8 mouse cellular contexts compared by ENCODE assay signal in genomic region chr6:114883261-114883740, GRCm38 (mm10).
DNase-seq lines count a peak whose midpoint lies in the region; ATAC-seq and TF ChIP-seq lines count a peak whose summit lies in the region.

No protein-coding gene starts in this region.

- peak overlapping the region; percentile 31 for H3K27ac ChIP-seq in thymus, adult 2 months (ENCODE audit: control insufficient read depth, insufficient read depth, low read length)
- H3K27ac ChIP-seq in embryonic facial prominence, embryonic 14.5 days (replicated peaks; ENCODE audit: low read depth, low read length) = peak overlapping the region; percentile 98
- H3K27ac ChIP-seq in heart, embryonic 11.5 days (ENCODE audit: low read depth, low read length) = peak overlapping the region; percentile 81
- peak overlapping the region; percentile 97 for H3K27ac ChIP-seq in limb, embryonic 12.5 days
- H3K27ac ChIP-seq in midbrain, embryonic 12.5 days (replicated peaks) = peak overlapping the region; percentile 93
- peak overlapping the region; percentile 64 for H3K27ac ChIP-seq in small intestine, adult 2 months (ENCODE audit: insufficient read depth, low read depth, low read length)

- no peak for TF ChIP-seq POLR2A in thymus, adult 2 months (IDR thresholded peaks at IDR 0.05; ENCODE audit: control insufficient read depth, extremely low read depth, insufficient read depth, low read length, poor library complexity)
- TF ChIP-seq POLR2A in small intestine, adult 2 months (IDR thresholded peaks at IDR 0.05; ENCODE audit: low read depth, low read length) = no peak

- H3K4me1 ChIP-seq in thymus, adult 2 months (replicated peaks; ENCODE audit: control insufficient read depth, insufficient read depth, low read length) = peaks cover 42% of the 10 kb centered on the region
- H3K4me1 ChIP-seq in embryonic facial prominence, embryonic 14.5 days (ENCODE audit: control insufficient read depth, insufficient read depth, low read length) = peaks cover 53% of the 10 kb centered on the region
- peaks cover 84% of the 10 kb centered on the region for H3K4me1 ChIP-seq in heart, embryonic 11.5 days (ENCODE audit: control insufficient read depth, insufficient read depth, low read length)
- H3K4me1 ChIP-seq in limb, embryonic 12.5 days (replicated peaks) = peaks cover 97% of the 10 kb centered on the region
- peaks cover 77% of the 10 kb centered on the region for H3K4me1 ChIP-seq in midbrain, embryonic 12.5 days
- peaks cover 38% of the 10 kb centered on the region for H3K4me1 ChIP-seq in small intestine, adult 2 months (ENCODE audit: control insufficient read depth, insufficient read depth, insufficient read length, low read length)

- H3K4me3 ChIP-seq in thymus, adult 2 months (ENCODE audit: control insufficient read depth, insufficient read depth, low read length) = no peak overlapping the region
- H3K4me3 ChIP-seq in embryonic facial prominence, embryonic 14.5 days (ENCODE audit: low read depth, low read length) = no peak overlapping the region; the same call in 1 of the 2 replicates
- H3K4me3 ChIP-seq in heart, embryonic 11.5 days (ENCODE audit: low read depth, low read length) = no peak overlapping the region
- no peak overlapping the region for H3K4me3 ChIP-seq in limb, embryonic 12.5 days (replicated peaks)
- H3K4me3 ChIP-seq in midbrain, embryonic 12.5 days = no peak overlapping the region
- H3K4me3 ChIP-seq in small intestine, adult 2 months (ENCODE audit: low read depth, low read length) = no peak overlapping the region

- H3K9ac ChIP-seq in embryonic facial prominence, embryonic 14.5 days (ENCODE audit: low read depth, low read length) = peak overlapping the region; percentile 53; the same call in 1 of the 2 replicates
- peak overlapping the region; percentile 64; the same call in 1 of the 2 replicates for H3K9ac ChIP-seq in heart, embryonic 11.5 days (ENCODE audit: low read depth, low read length)
- H3K9ac ChIP-seq in limb, embryonic 12.5 days (replicated peaks) = peak overlapping the region; percentile 50
- 0 out of 2 replicates have a peak overlapping the region, but pooled peaks have one; percentile 21 for H3K9ac ChIP-seq in midbrain, embryonic 12.5 days (replicated peaks)

- WGBS in thymus, adult 2 months = 71% methylated on average over 9 of the region's 9 CpGs
- WGBS in embryonic facial prominence, embryonic 14.5 days = 4% methylated on average over 9 of the region's 9 CpGs
- WGBS in heart, embryonic 11.5 days (ENCODE audit: insufficient replicate concordance) = 4% methylated on average over 9 of the region's 9 CpGs
- 2% methylated on average over 9 of the region's 9 CpGs for WGBS in limb, embryonic 12.5 days
- WGBS in midbrain, embryonic 12.5 days = under 1% methylated on average over 9 of the region's 9 CpGs
- 13% methylated on average over 9 of the region's 9 CpGs for WGBS in small intestine, adult 2 months

- no peaks in the 10 kb centered on the region for H3K9me3 ChIP-seq in embryonic facial prominence, embryonic 14.5 days (ENCODE audit: control insufficient read depth, low read length)
- H3K9me3 ChIP-seq in heart, embryonic 11.5 days (replicated peaks; ENCODE audit: control insufficient read depth, low read length) = no peaks in the 10 kb centered on the region
- H3K9me3 ChIP-seq in limb, embryonic 12.5 days = no peaks in the 10 kb centered on the region
- no peaks in the 10 kb centered on the region for H3K9me3 ChIP-seq in midbrain, embryonic 12.5 days

- H3K27me3 ChIP-seq in thymus, adult 2 months (ENCODE audit: control insufficient read depth, insufficient read depth, low read length) = no peaks in the 10 kb centered on the region
- H3K27me3 ChIP-seq in embryonic facial prominence, embryonic 14.5 days (replicated peaks; ENCODE audit: control insufficient read depth, insufficient read depth, low read length) = no peaks in the 10 kb centered on the region
- no peaks in the 10 kb centered on the region for H3K27me3 ChIP-seq in heart, embryonic 11.5 days (ENCODE audit: control insufficient read depth, insufficient read depth, low read length)
- H3K27me3 ChIP-seq in limb, embryonic 12.5 days = no peaks in the 10 kb centered on the region
- H3K27me3 ChIP-seq in midbrain, embryonic 12.5 days = no peaks in the 10 kb centered on the region
- H3K27me3 ChIP-seq in small intestine, adult 2 months (ENCODE audit: control insufficient read depth, insufficient read depth, low read length) = no peaks in the 10 kb centered on the region

- peaks cover 10% of the 10 kb centered on the region for H3K36me3 ChIP-seq in thymus, adult 2 months (ENCODE audit: control insufficient read depth, insufficient read depth, low read length)
- H3K36me3 ChIP-seq in embryonic facial prominence, embryonic 14.5 days (ENCODE audit: control insufficient read depth, insufficient read depth, low read length) = peaks cover 33% of the 10 kb centered on the region
- H3K36me3 ChIP-seq in heart, embryonic 11.5 days (ENCODE audit: control insufficient read depth, insufficient read depth, low read length) = no peaks in the 10 kb centered on the region
- peaks cover 55% of the 10 kb centered on the region for H3K36me3 ChIP-seq in limb, embryonic 12.5 days
- peaks cover 20% of the 10 kb centered on the region for H3K36me3 ChIP-seq in midbrain, embryonic 12.5 days
- H3K36me3 ChIP-seq in small intestine, adult 2 months (ENCODE audit: control insufficient read depth, insufficient read depth, low read length) = peaks cover 4% of the 10 kb centered on the region

- peak; percentile 93 for ATAC-seq in embryonic facial prominence, embryonic 14.5 days (ENCODE audit: low read depth)
- ATAC-seq in heart, embryonic 11.5 days (replicated peaks; ENCODE audit: insufficient number of reproducible peaks, low FRiP score, low TSS enrichment) = peak; percentile 59; the same call in 1 of the 2 replicates
- peak; percentile 85 for ATAC-seq in limb, embryonic 12.5 days (ENCODE audit: insufficient number of reproducible peaks, insufficient read depth, low FRiP score, low TSS enrichment, low read depth)
- ATAC-seq in midbrain, embryonic 12.5 days (ENCODE audit: low FRiP score, low read depth) = peak; percentile 88

- no peak for DNase-seq in thymus, adult 2 months
- no peak for DNase-seq in thymus, postnatal 25 days
- DNase-seq in embryonic facial prominence, embryonic 14.5 days (ENCODE audit: low spot score) = peak; percentile 97
- DNase-seq in kidney, adult 8-10 months = peak; percentile 81 to 87

- TF ChIP-seq CTCF in thymus, adult 2 months (IDR thresholded peaks at IDR 0.05; ENCODE audit: borderline replicate concordance, control insufficient read depth, extremely low read depth, insufficient read depth, low read length, poor library complexity) = no peak
- no peak for TF ChIP-seq CTCF in small intestine, adult 2 months (IDR thresholded peaks at IDR 0.05; ENCODE audit: extremely low read depth, insufficient read length, insufficient replicate concordance, low read depth, low read length)

- peak overlapping the region; percentile 32 for H3K4me2 ChIP-seq in embryonic facial prominence, embryonic 14.5 days (ENCODE audit: low read depth, low read length)
- H3K4me2 ChIP-seq in heart, embryonic 11.5 days = peak overlapping the region; percentile 40
- peak overlapping the region; percentile 32 for H3K4me2 ChIP-seq in limb, embryonic 12.5 days
- peak overlapping the region; percentile 35 for H3K4me2 ChIP-seq in midbrain, embryonic 12.5 days (replicated peaks)

Comparison
In these comparisons a context has a peak if more than half of its experiments do, and no peak if none do; other contexts are left out.
1. DNase-seq: peak in embryonic facial prominence, embryonic 14.5 days (single experiment) and kidney, adult 8-10 months (2 of 2); none in thymus, adult 2 months (single experiment) and thymus, postnatal 25 days (single experiment).
2. H3K27ac ChIP-seq: peak in every context shown above with its lines; median percentile 98 in embryonic facial prominence, embryonic 14.5 days; 97 in limb, embryonic 12.5 days; 93 in midbrain, embryonic 12.5 days; 81 in heart, embryonic 11.5 days; 64 in small intestine, adult 2 months; 31 in thymus, adult 2 months.
3. Peak in every context shown above with its lines, with median percentiles within 50 percentile points of each other: ATAC-seq, H3K4me2 ChIP-seq and H3K9ac ChIP-seq.